Mouse (Mus musculus) v-Abl transformed pro-B cells (cell line): ENCODE results near the gene Igfbp7.

Source experiments
- in situ Hi-C, 2 experiments: fragments of 400-800 bp; cut with MboI; formaldehyde crosslinking; loops; one replicate each; pipeline ENCODE4 v1.15.1; 2025; ENCODE audit not compliant: unreplicated experiment in 2 of 2

The Igfbp7 gene

DNA sequence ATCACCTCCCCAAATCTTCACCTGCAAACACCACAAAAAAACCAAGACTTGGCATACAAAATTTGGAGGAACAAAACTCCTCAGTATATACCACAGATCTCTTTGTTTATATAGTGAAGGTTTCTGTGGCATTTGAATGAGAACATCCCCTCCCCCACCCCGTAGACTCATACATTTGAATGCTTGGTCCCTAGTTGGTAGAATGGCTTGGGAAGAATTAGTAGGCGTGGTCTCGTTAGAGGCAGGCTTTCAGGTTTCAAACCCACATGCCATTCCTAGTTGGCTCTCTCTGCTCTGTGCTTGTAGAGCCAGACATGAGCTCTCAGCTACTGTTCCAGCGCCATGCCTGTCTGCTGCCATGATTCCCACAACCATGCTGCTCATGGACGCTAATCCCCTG lies 26.2 kb downstream of the Igfbp7 start:
- in situ Hi-C loops = no loop called here

DNA sequence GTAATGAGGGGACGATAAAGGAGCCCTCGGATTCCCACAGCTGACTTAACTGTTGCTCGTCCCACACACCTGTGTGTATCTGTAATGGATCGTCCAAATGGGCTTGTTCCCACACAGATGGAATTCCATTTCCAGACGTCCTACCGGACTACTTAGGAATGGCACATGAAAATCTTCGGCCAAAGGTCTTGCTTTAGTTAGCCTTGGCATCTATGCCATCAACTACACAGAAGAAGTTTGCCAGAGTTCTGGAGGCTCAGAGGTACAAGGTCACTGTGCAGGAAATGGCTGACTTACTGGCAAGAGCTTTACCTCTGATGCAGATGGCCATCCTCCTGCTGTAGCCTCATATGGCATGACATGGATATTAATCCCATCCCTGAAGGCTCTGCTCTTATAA lies 26.6 kb downstream of the Igfbp7 start:
- in situ Hi-C loops = no loop called here

DNA sequence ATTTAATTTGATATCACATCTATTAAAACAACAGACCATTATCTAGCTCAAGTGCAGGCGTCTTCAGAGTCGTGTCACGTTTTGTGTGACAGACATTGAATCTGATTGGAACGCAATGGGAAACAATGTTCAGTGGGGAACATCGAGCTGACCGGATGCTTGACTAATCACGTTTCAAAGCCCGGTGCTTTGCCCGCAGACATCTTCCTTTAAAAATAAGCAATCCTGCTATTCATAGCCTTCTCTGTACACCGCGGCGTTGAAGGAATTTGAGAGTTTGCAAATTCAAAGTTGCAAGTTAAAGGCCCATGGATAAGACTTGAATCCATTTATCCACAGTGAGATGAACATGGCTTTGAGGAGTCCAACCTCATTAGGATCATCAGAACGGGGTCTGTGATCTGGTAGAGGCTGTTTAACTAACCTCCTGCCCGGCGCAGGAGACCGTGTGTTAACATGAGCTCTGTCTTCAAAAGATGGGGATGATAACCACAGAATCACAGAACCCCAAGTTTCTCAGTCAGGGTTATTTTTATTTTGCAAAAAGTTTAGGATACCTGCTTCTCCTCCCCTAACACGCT lies 27.4 kb downstream of the Igfbp7 start:
- in situ Hi-C loops = no loop called here

DNA sequence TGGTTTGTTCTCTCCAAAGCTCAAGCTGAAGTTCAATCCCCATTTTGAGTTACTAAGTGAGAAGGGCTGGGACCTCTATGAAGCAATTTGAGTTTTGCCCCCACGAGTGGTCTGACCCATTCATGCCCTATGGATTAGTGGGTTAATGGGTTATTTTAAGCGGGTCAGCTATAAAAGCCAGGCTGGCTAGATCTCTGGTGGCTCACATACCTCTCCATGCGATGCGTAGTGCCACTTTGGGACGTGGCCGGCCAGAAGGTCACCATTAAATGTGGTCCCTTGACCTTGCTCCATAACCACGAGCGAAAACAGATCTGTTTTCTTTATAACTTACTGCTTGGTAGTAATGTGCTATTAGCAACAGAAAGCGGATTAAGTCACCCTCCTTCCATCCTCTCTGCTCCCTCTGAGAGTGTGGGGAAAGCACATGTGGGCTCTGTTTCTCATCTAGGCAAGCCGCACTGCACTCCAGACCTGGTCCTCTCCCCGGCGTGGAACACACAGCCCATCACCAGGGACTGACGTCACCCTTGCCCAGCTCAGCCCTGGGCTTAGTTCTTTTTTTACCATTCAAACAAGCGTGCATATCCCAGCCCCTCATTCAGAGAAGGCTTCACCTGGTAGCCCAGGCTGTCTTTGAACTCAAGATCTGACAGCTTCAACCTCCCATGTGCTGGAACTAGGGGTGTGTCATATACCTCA lies 28.3 kb downstream of the Igfbp7 start:
- in situ Hi-C loops = no loop called here

DNA sequence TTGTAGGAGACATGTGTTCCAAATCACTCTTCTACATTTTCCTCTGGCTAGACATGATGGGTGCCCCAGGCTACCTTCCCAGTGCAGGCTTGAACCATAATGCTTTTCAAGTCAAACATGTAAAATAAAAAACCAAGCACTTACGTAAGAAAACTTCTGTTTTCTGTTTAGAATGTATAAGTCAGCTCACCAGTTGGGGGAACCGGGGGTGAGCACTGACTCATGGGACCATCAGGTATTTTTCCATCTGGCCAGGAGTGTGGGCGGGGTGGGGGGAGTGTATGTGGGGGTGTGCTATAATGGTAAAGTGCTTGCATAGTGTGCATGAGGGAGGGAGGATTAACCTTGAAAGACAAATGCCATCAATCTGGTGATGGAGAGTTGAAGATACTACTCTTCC lies 29.8 kb downstream of the Igfbp7 start:
- in situ Hi-C loops = no loop called here

DNA sequence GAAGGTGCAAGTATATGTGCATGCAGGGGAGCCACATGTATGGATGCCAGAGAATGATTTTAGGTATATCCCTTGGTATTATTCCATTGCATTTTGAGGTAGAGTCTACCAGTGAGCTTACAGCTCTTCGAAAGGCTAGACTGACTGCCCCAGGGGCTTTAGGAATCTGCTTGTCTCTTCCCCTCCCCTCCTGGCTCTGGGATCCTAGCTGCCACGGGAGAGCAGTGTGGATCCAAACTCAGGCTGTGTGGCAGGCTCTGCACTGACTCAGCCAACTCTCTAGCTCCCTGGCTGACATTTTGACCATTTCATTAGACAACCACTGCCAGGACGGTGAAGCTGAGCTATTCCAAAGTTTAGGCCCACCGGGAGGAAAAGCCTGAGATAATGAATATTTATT lies 32.3 kb downstream of the Igfbp7 start:
- in situ Hi-C loops = no loop called here

- in situ Hi-C loops = loop anchor here in 1 of 2 experiments (25.0 kb wide), 1 partner anchor 412 kb away; no protein-coding TSS in a partner anchor
Observed at GRCm38 (mm10) chr5:77374945-77375344, 32.9 kb downstream of the Igfbp7 start.

DNA sequence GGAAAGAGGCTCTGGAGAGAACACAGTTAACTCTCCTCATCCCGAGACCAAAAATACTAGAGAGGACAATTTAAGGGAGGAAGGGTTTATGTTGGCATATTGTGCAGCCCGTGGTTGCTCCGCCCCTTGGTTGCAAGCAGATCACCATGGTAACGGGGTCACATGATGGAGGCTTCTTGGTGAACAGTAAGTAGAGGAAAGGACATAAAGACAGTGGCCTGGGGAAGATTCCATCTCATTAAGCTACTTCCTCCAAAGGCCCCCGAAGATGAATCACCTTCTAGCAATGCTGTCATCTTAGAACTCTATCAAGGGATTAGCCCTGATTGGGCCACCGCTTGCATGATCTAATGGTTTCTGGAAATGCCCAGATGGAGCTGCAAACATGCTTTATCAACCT lies 35.1 kb downstream of the Igfbp7 start:
- in situ Hi-C loops = loop anchor here in 1 of 2 experiments (25.0 kb wide), 1 partner anchor 415 kb away; no protein-coding TSS in a partner anchor

DNA sequence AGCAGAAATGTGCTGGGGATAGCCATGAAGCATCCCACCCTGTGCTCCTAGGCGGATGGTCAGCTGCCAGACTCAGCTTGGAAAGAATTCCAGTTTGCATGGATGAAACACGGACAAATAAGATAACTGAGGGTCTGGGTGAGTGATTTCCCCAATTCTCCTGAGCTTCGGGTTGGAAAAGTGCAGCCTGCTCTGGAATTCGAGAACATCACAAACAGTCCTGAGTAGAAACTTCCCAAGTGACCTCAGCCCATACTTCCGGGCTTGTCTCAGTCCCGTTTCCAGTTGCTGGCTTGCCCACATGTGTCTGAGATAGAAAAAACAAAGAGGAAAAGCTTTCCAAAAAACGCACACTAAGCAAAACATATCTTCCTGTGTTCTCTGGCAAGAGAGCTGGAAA lies 35.6 kb downstream of the Igfbp7 start:
- in situ Hi-C loops = loop anchor here in 1 of 2 experiments (25.0 kb wide), 1 partner anchor 415 kb away; no protein-coding TSS in a partner anchor

- in situ Hi-C loops = loop anchor here in 1 of 2 experiments (25.0 kb wide), 1 partner anchor 417 kb away; no protein-coding TSS in a partner anchor
Observed at GRCm38 (mm10) chr5:77370378-77370892, 37.4 kb downstream of the Igfbp7 start.

GRCm38 (mm10) chr5:77369394-77369793 lies 38.4 kb downstream of the Igfbp7 start:
- in situ Hi-C loops = loop anchor here in 1 of 2 experiments (25.0 kb wide), 1 partner anchor 418 kb away; no protein-coding TSS in a partner anchor

DNA sequence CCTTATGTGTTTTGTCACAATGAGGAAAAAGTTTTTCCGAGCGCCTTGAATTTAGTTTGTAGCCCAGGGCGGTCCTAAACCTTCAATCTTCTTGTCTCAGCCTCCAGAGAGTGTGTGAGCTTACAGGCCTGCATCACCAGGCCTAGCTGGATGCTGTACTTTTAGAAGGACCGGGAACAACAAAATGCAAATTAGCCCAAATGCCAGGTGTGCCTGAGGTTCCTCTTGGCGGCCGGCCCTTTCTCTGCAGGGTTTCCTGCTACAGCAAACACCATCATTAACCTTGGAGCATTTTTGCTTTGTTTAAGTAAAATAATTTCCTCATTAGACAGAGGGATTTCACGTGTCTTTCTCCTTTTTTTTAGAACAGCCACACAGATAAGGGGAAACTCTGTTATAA lies 39.6 kb downstream of the Igfbp7 start:
- in situ Hi-C loops = loop anchor here in 1 of 2 experiments (25.0 kb wide), 1 partner anchor 419 kb away; no protein-coding TSS in a partner anchor

DNA sequence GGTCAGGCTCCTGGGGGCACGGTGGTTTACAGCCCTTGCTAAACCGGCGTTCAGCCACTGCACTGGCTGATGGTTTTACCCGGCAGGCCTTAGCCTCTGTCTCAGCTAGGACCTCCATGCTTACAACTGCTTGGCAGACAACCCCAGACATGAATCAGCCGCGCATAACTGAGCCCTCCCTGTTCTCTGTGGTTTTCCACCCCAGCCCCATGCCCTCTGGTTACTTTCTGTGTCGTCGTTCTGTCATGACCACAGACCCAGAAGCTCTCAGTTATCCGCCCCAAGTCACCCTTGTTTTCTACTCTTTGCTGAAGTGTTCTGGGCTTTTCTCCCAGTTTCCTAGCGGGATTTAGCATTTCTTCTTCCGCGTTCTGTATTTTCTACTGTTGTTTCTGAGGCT lies 40.2 kb downstream of the Igfbp7 start:
- in situ Hi-C loops = loop anchor here in 1 of 2 experiments (25.0 kb wide), 1 partner anchor 420 kb away; no protein-coding TSS in a partner anchor

- in situ Hi-C loops = loop anchor here in 1 of 2 experiments (25.0 kb wide), 1 partner anchor 420 kb away; no protein-coding TSS in a partner anchor
Observed at GRCm38 (mm10) chr5:77367145-77367544, 40.7 kb downstream of the Igfbp7 start.

- in situ Hi-C loops = loop anchor here in 1 of 2 experiments (25.0 kb wide), 1 partner anchor 421 kb away; no protein-coding TSS in a partner anchor
Observed at GRCm38 (mm10) chr5:77366313-77366712, 41.5 kb downstream of the Igfbp7 start.

DNA sequence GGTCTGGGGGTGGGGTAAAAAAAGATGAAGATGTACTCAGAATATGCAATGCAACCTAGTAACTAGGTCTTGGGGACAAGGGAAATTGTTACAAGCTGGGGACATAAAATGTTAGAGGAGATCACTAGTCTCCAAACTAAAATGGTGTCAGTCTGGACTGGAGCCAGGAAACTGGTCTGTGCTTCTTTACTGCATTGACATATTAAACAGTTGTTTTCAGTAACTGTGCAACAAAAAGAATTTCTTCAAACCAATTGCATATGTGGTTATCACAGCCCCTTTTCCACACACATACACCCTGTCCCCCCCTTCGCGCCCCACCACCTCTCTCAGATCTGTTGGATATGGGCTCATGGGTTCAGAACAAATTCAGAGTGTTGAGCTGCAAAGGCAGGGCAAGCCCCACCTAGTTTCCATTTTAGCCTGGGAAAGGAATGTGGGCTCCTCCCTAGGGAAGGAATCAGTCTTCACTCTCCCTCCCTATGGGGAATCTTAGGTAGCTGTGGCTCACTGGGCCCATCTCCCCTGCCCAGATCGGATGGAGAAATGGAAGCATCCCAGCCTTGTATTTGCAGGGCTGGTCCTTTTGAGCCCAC lies 43.3 kb downstream of the Igfbp7 start:
- in situ Hi-C loops = loop anchor here in 1 of 2 experiments (25.0 kb wide), 1 partner anchor 423 kb away; no protein-coding TSS in a partner anchor

DNA sequence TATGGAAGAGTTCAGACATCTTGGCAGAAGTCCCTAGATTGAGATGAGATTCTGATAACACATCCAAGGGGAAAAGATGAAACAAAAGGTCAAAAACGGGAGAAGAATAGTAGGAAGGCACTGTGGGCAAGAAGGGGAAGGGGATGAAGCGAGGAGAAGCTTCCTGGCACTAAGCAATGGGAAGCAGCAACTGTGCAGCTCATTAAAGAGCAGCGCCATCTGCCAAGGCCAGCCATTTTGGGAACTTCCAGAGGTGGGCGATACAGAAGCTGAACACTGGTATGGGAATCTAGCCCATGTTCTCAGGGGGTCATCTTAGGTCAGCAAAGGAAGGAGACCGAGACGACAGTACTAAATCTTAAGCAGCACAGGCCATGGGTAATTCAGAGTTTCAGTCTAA lies 44.2 kb downstream of the Igfbp7 start:
- in situ Hi-C loops = loop anchor here in 1 of 2 experiments (25.0 kb wide), 1 partner anchor 424 kb away; no protein-coding TSS in a partner anchor

DNA sequence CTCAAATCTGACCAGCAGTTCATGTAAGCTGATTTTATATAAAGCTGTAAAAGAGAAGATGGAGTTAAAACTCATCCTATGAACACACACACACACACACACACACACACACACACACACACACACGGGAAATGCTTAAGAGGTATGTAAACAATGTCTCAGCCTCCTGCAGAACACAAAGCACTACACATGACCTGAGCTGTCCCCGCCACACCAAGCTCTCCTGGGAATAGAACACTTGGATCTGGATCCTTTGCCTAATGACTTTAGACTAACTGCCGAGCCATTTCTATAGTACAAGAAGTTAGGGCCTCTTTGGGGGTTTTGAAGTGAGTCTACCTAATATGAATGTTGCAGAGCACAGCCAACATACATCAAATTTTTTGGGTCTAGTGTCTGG lies 45.7 kb downstream of the Igfbp7 start:
- in situ Hi-C loops = loop anchor here in 1 of 2 experiments (25.0 kb wide), 1 partner anchor 425 kb away; no protein-coding TSS in a partner anchor

- in situ Hi-C loops = loop anchor here in 1 of 2 experiments (25.0 kb wide), 1 partner anchor 426 kb away; no protein-coding TSS in a partner anchor
Observed at GRCm38 (mm10) chr5:77361006-77361405, 46.8 kb downstream of the Igfbp7 start.

- in situ Hi-C loops = loop anchor here (5.0 to 25.0 kb wide), 2 partner anchors 97 to 427 kb away; no protein-coding TSS in a partner anchor
Observed at GRCm38 (mm10) chr5:77359971-77360370, 47.9 kb downstream of the Igfbp7 start.
